9 mouse cellular contexts compared by ENCODE assay signal in the genomic region with DNA sequence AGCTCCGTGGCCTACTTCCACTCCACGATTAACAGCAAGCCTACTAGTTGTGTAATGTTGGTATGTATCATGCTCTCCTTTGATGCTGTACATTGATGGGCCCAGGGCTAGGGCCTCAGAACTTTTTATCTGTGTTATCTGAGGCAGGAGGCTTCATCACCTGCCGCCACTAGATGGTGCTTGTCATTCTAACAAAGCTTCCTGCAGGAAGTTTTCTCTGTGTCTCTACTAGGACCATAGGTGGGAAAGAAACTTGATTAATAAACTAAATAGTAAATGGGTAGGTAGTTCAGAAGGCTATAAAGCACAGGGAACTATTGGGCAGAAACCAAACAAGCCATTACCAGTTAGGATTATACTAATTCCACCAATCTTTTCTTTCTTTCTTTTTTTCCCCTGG. TPM values are rescaled to one million over a fixed set of nuclear protein-coding genes. Genes with fewer than 3 reads are reported as not detected.
DNase-seq lines count a peak whose midpoint lies in the region; ATAC-seq lines count a peak whose summit lies in the region.
"Had no signal": no experiment of that assay in that cellular context is flagged by ENCODE, and none has a peak within 500 bp of the region (broad histone marks: within the 10 kb centered on the region; RNA-seq: fewer than 3 reads in every experiment).

No protein-coding gene starts in this region.

- no peak overlapping the region for H3K4me3 ChIP-seq in midbrain, embryonic 11.5 days (ENCODE audit: low read depth, low read length)
- no peak overlapping the region for H3K4me3 ChIP-seq in midbrain, embryonic 13.5 days (replicated peaks)
- H3K4me3 ChIP-seq: lung, embryonic 15.5 days had no signal

- no peak overlapping the region for H3K4me2 ChIP-seq in midbrain, embryonic 11.5 days
- no peak overlapping the region for H3K4me2 ChIP-seq in midbrain, embryonic 13.5 days (replicated peaks)
- H3K4me2 ChIP-seq: lung, embryonic 15.5 days had no signal

- H3K9ac ChIP-seq in midbrain, embryonic 11.5 days (ENCODE audit: low read length) = no peak overlapping the region
- no peak overlapping the region for H3K9ac ChIP-seq in midbrain, embryonic 13.5 days (replicated peaks)
- H3K9ac ChIP-seq: lung, embryonic 15.5 days had no signal

- H3K36me3 ChIP-seq in midbrain, embryonic 11.5 days (ENCODE audit: control insufficient read depth, insufficient read depth, low read length) = no peaks in the 10 kb centered on the region
- H3K36me3 ChIP-seq in midbrain, embryonic 13.5 days = no peaks in the 10 kb centered on the region
- H3K36me3 ChIP-seq: lung, embryonic 15.5 days had no signal

- peak; percentile 43 for DNase-seq in adrenal gland, adult 2 months
- DNase-seq in adrenal gland, postnatal 4 days (ENCODE audit: low spot score in 2 of 2) = no peak
- DNase-seq in midbrain, embryonic 11.5 days (ENCODE audit: low spot score, missing footprints) = peak; percentile 82
- peak; percentile 51 to 56 for DNase-seq in cerebellum, postnatal 36 days
- peak; percentile 52 for DNase-seq in kidney, postnatal 14 days
- peak; percentile 51 for DNase-seq in mesoderm, embryonic 11.5 days (ENCODE audit: low read depth, low spot score)

- whole genome bisulfite sequencing in midbrain, embryonic 11.5 days = 24% methylated on average over 3 of the region's 3 CpGs
- WGBS in midbrain, embryonic 13.5 days = 25% methylated on average over 3 of the region's 3 CpGs

- no peak overlapping the region for H3K27ac ChIP-seq in midbrain, embryonic 11.5 days (ENCODE audit: low read depth, low read length)
- no peak overlapping the region for H3K27ac ChIP-seq in midbrain, embryonic 13.5 days
- H3K27ac ChIP-seq: lung, embryonic 15.5 days had no signal

- H3K9me3 ChIP-seq in midbrain, embryonic 11.5 days (ENCODE audit: control insufficient read depth, low read length) = no peaks in the 10 kb centered on the region
- no peaks in the 10 kb centered on the region for H3K9me3 ChIP-seq in midbrain, embryonic 13.5 days
- H3K9me3 ChIP-seq: lung, embryonic 15.5 days had no signal

- no peak for ATAC-seq in midbrain, embryonic 11.5 days (ENCODE audit: low FRiP score)
- ATAC-seq in midbrain, embryonic 13.5 days = no peak
- ATAC-seq in erythroid progenitor cell, adult 5-6 weeks (replicated peaks; ENCODE audit: low FRiP score, poor library complexity, severe bottlenecking) = no peak

- peaks cover 8% of the 10 kb centered on the region for H3K4me1 ChIP-seq in midbrain, embryonic 11.5 days (ENCODE audit: control insufficient read depth, insufficient read depth, low read length)
- H3K4me1 ChIP-seq in midbrain, embryonic 13.5 days (replicated peaks) = peaks cover 11% of the 10 kb centered on the region

- peaks cover 7% of the 10 kb centered on the region; the same call in 1 of the 2 replicates for H3K27me3 ChIP-seq in midbrain, embryonic 11.5 days (ENCODE audit: control insufficient read depth, insufficient read depth, low read length)
- peaks cover 25% of the 10 kb centered on the region for H3K27me3 ChIP-seq in midbrain, embryonic 13.5 days

RNA-seq across cellular contexts. Expression of gene Slc4a4, which starts 2.5 kb away (rescaled TPM):
- 10 to 100 TPM; 42.7 to 65.1 TPM for total RNA-seq in adrenal gland, adult 2 months (2021)
- polyA plus RNA-seq in adrenal gland, adult 2 months (2012; rRNA removed) = 3.3 and 3.9 TPM in 2 replicates
- total RNA-seq in adrenal gland, postnatal 4 days (2021) = 10 to 100 TPM; 23.3 to 45.1 TPM
- polyA plus RNA-seq in midbrain, embryonic 11.5 days (2014; fragmentation: Nextera tagmentation; extraction: Ambion mirVana) = 1.6 and 2.2 TPM in 2 replicates
- 1.5 and 1.9 TPM in 2 replicates for polyA plus RNA-seq in midbrain, embryonic 13.5 days (2015; fragmentation: Nextera tagmentation; extraction: Ambion mirVana)
- not detected in 2 replicates for total RNA-seq in erythroid progenitor cell, adult 5-6 weeks (2015; ENCODE audit: low replicate concordance)
- total RNA-seq in erythroid progenitor cell, adult 5-6 weeks (2017; ENCODE audit: low replicate concordance) = not detected in 2 replicates

Comparison
In these comparisons a context has a peak if more than half of its experiments do, and no peak if none do; other contexts are left out.
1. DNase-seq: peak in adrenal gland, adult 2 months (single experiment), midbrain, embryonic 11.5 days (single experiment), cerebellum, postnatal 36 days (2 of 2), kidney, postnatal 14 days (single experiment) and mesoderm, embryonic 11.5 days (single experiment); none in adrenal gland, postnatal 4 days (0 of 2).
2. RNA of gene Slc4a4, which starts 2.5 kb away (total RNA-seq): 42.7 to 65.1 TPM in adrenal gland, adult 2 months and 23.3 to 45.1 TPM in adrenal gland, postnatal 4 days; not detected in erythroid progenitor cell, adult 5-6 weeks; every median in the first group is over 10 times any median in the second.